Mouse (Mus musculus): ENCODE data around the gene Rnpepl1.

- TF ChIP-seq CTCF (IDR thresholded peaks at IDR 0.05; ENCODE audit: low read depth) (peak; percentile 51), EP300 (IDR thresholded peaks at IDR 0.05; ENCODE audit: low read depth) (no peak)
Observed at GRCm38 (mm10) chr1:92949426-92949825, 38.8 kb downstream of the Rnpepl1 start.
